Mouse (Mus musculus) bone marrow macrophage, adult 2 months (primary cell): ENCODE measurements around the gene Uck1. TPM values are rescaled to one million over a fixed set of nuclear protein-coding genes. Genes with fewer than 3 reads are reported as not detected.

ENCODE experiments used
- H3K27ac ChIP-seq: 2 replicates; pipeline ENCODE4 v1.5.1; 2012; ENCODE audit warnings: low read depth, low read length; ENCODE audit not compliant: insufficient read depth
- H3K4me1 ChIP-seq: 2 replicates; pipeline ENCODE4 v1.6.1; 2012; ENCODE audit warnings: low read length; ENCODE audit not compliant: control insufficient read depth, insufficient read depth
- H3K4me3 ChIP-seq: 2 replicates; pipeline ENCODE4 v1.5.1; 2012; ENCODE audit warnings: mild to moderate bottlenecking, low read length, moderate library complexity; ENCODE audit not compliant: insufficient read depth
- CTCF ChIP-seq: IDR thresholded peaks from 2 replicates; pipeline ENCODE4 v1.5.1; 2012; ENCODE audit warnings: low read depth, mild to moderate bottlenecking, low read length, moderate library complexity
- POLR2A ChIP-seq: IDR thresholded peaks from 2 replicates; pipeline ENCODE4 v1.6.1; 2012; ENCODE audit warnings: mild to moderate bottlenecking, low read depth, low read length, borderline replicate concordance
- polyA plus RNA-seq: library from polyadenylated mRNA; stranded (reverse); fragments of >200 nt; gene quantifications from 2 replicates; pipeline ENCODE4 v1.2.4, GENCODE M21; 2012; ENCODE audit not compliant: missing spikeins, insufficient read depth, insufficient read length

The Uck1 gene
- polyA plus RNA-seq, 1 experiment, result 32.9 TPM

- Histone ChIP-seq H3K27ac (no peak overlapping the region), H3K4me1 (no peaks in the 10 kb centered on the region), H3K4me3 (no peak overlapping the region)
- no peak for TF ChIP-seq CTCF
- no peak for TF ChIP-seq POLR2A
Observed at GRCm38 (mm10) chr2:32219501-32219900, 40.5 kb downstream of the Uck1 start.

- no peak overlapping the region for H3K27ac ChIP-seq
- H3K4me1 ChIP-seq, result no peaks in the 10 kb centered on the region
- TF ChIP-seq POLR2A (no peak), CTCF (no peak)
- no peak overlapping the region for H3K4me3 ChIP-seq
Observed at GRCm38 (mm10) chr2:32218541-32219334, 41.2 kb downstream of the Uck1 start.

- Histone ChIP-seq H3K4me3 (no peak overlapping the region), H3K27ac (no peak overlapping the region), H3K4me1 (no peaks in the 10 kb centered on the region)
- TF ChIP-seq CTCF (no peak), POLR2A (no peak)
Observed at GRCm38 (mm10) chr2:32218113-32218512, 41.8 kb downstream of the Uck1 start.

- H3K27ac ChIP-seq, result no peak overlapping the region
- H3K4me3 ChIP-seq, result no peak overlapping the region
- no peaks in the 10 kb centered on the region for H3K4me1 ChIP-seq
- TF ChIP-seq CTCF (no peak), POLR2A (no peak)
Observed at GRCm38 (mm10) chr2:32217656-32218055, 42.3 kb downstream of the Uck1 start.

- no peak overlapping the region for H3K4me3 ChIP-seq
- no peaks in the 10 kb centered on the region for H3K4me1 ChIP-seq
- no peak overlapping the region for H3K27ac ChIP-seq
- TF ChIP-seq CTCF, result no peak
- no peak for TF ChIP-seq POLR2A
Observed at GRCm38 (mm10) chr2:32216506-32216905, 43.5 kb downstream of the Uck1 start.

- TF ChIP-seq POLR2A (no peak), CTCF (no peak)
- Histone ChIP-seq H3K4me1 (no peaks in the 10 kb centered on the region), H3K4me3 (no peak overlapping the region), H3K27ac (no peak overlapping the region)
Observed at GRCm38 (mm10) chr2:32215576-32215975, 44.4 kb downstream of the Uck1 start.

GRCm38 (mm10) chr2:32213000-32213399 is 47.0 kb downstream of the Uck1 start:
- Histone ChIP-seq H3K4me1 (no peaks in the 10 kb centered on the region), H3K27ac (no peak overlapping the region), H3K4me3 (no peak overlapping the region)
- TF ChIP-seq POLR2A (no peak), CTCF (no peak)

- H3K4me3 ChIP-seq, result no peak overlapping the region
- TF ChIP-seq POLR2A (no peak), CTCF (no peak)
- H3K4me1 ChIP-seq, result no peaks in the 10 kb centered on the region
- H3K27ac ChIP-seq, result no peak overlapping the region
Observed at GRCm38 (mm10) chr2:32211689-32212088, 48.3 kb downstream of the Uck1 start.

- no peaks in the 10 kb centered on the region for H3K4me1 ChIP-seq
- TF ChIP-seq CTCF (no peak), POLR2A (no peak)
- no peak overlapping the region for H3K4me3 ChIP-seq
Observed at GRCm38 (mm10) chr2:32207682-32208081, 52.3 kb downstream of the Uck1 start.

More at GRCm38 (mm10) chr2:32207682-32208081, 52.3 kb downstream of the Uck1 start:
- H3K27ac ChIP-seq, result no peak overlapping the region

Other genes starting within 250 kb of the Uck1 start
- gene Fam78a, start 175.3 kb downstream of the Uck1 start, polyA plus RNA-seq, result 13.1 and 16.5 TPM in 2 replicates
- 2.7 and 3.0 TPM in 2 replicates for gene Plpp7, start 164.6 kb downstream of the Uck1 start, polyA plus RNA-seq
- gene Prrc2b, start 109.1 kb downstream of the Uck1 start, polyA plus RNA-seq, result 28.6 and 34.9 TPM in 2 replicates
- 21.1 and 23.3 TPM in 2 replicates for gene Pomt1, start 23.6 kb downstream of the Uck1 start, polyA plus RNA-seq
- gene Golga2, start 27.2 kb upstream of the Uck1 start, polyA plus RNA-seq, result 44.9 and 47.3 TPM in 2 replicates
- gene Swi5, start 27.9 kb upstream of the Uck1 start, polyA plus RNA-seq, result 168 and 170 TPM in 2 replicates
- gene Ciz1, start 92.2 kb upstream of the Uck1 start, polyA plus RNA-seq, result 101 and 103 TPM in 2 replicates
- gene Dnm1, start 93.2 kb upstream of the Uck1 start, polyA plus RNA-seq, result 0.66 and 1.1 TPM in 2 replicates
- gene 1110008P14Rik, start 121.8 kb upstream of the Uck1 start, polyA plus RNA-seq, result 53.8 and 63.3 TPM in 2 replicates
- gene Lcn2, start 128.1 kb upstream of the Uck1 start, polyA plus RNA-seq, result 2.1 and 2.4 TPM in 2 replicates
- gene Ptges2, start 135.7 kb upstream of the Uck1 start, polyA plus RNA-seq, result 7.4 and 7.9 TPM in 2 replicates
- gene Naif1, start 190.3 kb upstream of the Uck1 start, polyA plus RNA-seq, result 5.5 and 6.0 TPM in 2 replicates
- gene Slc25a25, start 191.3 kb upstream of the Uck1 start, polyA plus RNA-seq, result 4.8 and 6.9 TPM in 2 replicates